Mouse (Mus musculus) thymus, adult 2 months (tissue): ENCODE measurements at regions not wholly inside any gene's neighbourhood (a gene's known extent, or its start where the extent isn't known, plus 50 kb on each side); places are given as distances from the start of the nearest gene placed in this dataset.

Experiments used
- DNase-seq: peaks from one replicate; pipeline ENCODE4 v3.0.0; 2021
- H3K27ac ChIP-seq: fragments of 200-500 bp; 2 replicates; pipeline ENCODE4 v1.5.1; 2012; ENCODE audit warnings: low read length, control low read depth; ENCODE audit not compliant: control insufficient read depth, insufficient read depth
- H3K27me3 ChIP-seq: fragments of 200-500 bp; 2 replicates; pipeline ENCODE4 v1.6.1; 2012; ENCODE audit warnings: mild to moderate bottlenecking, low read length, moderate library complexity, mixed read lengths; ENCODE audit not compliant: control insufficient read depth, insufficient read depth
- H3K36me3 ChIP-seq: fragments of 200-500 bp; 2 replicates; pipeline ENCODE4 v1.6.1; 2012; ENCODE audit warnings: mild to moderate bottlenecking, low read length, moderate library complexity; ENCODE audit not compliant: control insufficient read depth, insufficient read depth
- H3K4me1 ChIP-seq: fragments of 200-500 bp; replicated peaks from 2 replicates; pipeline ENCODE4 v1.6.1; 2012; ENCODE audit warnings: low read length; ENCODE audit not compliant: control insufficient read depth, insufficient read depth
- H3K4me3 ChIP-seq: fragments of 200-500 bp; 2 replicates; pipeline ENCODE4 v1.5.1; 2012; ENCODE audit warnings: mild to moderate bottlenecking, low read length, control low read depth, moderate library complexity; ENCODE audit not compliant: control insufficient read depth, insufficient read depth
- CTCF ChIP-seq: fragments of 200-500 bp; IDR thresholded peaks from 2 replicates; pipeline ENCODE4 v1.5.1; 2012; ENCODE audit warnings: mild to moderate bottlenecking, control low read depth, low read length, moderate library complexity, borderline replicate concordance; ENCODE audit not compliant: control insufficient read depth, poor library complexity, insufficient read depth; ENCODE audit errors: extremely low read depth
- POLR2A ChIP-seq: fragments of 200-500 bp; IDR thresholded peaks from 2 replicates; pipeline ENCODE4 v1.6.1; 2012; ENCODE audit warnings: mild to moderate bottlenecking, low read length, control low read depth, moderate library complexity; ENCODE audit not compliant: control insufficient read depth, poor library complexity, insufficient read depth; ENCODE audit errors: extremely low read depth
- WGBS: fragments of 180-500 bp; shearing (Covaris S2); methylation state at CpG from one replicate; pipeline ENCODE4 v1.1.7; 2018; 5-methylcytosine and 5-hydroxymethylcytosine counted together

GRCm38 (mm10) chr6:112167487-112167886 lies 106.1 kb upstream of the Lmcd1 start:
- no peak overlapping the region for H3K4me3 ChIP-seq
- no peaks in the 10 kb centered on the region for H3K27me3 ChIP-seq
- H3K27ac ChIP-seq, result no peak overlapping the region
- no peaks in the 10 kb centered on the region for H3K36me3 ChIP-seq
- TF ChIP-seq CTCF (no peak), POLR2A (no peak)
- 93% methylated on average over 3 of the region's 3 CpGs for WGBS
- no peak for DNase-seq
- H3K4me1 ChIP-seq, result no peaks in the 10 kb centered on the region

DNA sequence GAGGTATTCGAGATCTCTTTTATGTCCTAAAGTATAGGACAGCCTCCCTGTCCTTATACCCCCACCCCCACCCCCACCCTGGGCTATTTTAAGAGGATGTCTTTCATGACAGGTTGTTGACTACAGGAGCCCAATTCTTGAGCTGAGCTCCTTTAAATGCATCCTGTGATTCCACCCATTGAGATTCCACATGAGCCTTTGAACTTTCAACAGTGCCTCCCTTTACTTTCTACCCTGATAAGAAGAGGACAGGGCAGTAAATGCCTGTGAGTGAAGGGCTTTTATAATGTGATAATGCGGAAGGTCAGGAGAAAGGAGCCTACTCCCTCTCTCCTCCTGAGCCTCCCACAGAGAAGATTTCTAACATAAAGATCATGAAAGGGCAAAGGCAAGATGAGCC lies 97.2 kb upstream of the Lmcd1 start:
- TF ChIP-seq POLR2A, result no peak
- H3K27me3 ChIP-seq, result no peaks in the 10 kb centered on the region
- H3K4me3 ChIP-seq, result no peak overlapping the region
- no peak for DNase-seq
- no peaks in the 10 kb centered on the region for H3K4me1 ChIP-seq
- H3K36me3 ChIP-seq, result no peaks in the 10 kb centered on the region
- WGBS, result 63% methylated on average over 2 of the region's 2 CpGs
- H3K27ac ChIP-seq, result no peak overlapping the region

DNA sequence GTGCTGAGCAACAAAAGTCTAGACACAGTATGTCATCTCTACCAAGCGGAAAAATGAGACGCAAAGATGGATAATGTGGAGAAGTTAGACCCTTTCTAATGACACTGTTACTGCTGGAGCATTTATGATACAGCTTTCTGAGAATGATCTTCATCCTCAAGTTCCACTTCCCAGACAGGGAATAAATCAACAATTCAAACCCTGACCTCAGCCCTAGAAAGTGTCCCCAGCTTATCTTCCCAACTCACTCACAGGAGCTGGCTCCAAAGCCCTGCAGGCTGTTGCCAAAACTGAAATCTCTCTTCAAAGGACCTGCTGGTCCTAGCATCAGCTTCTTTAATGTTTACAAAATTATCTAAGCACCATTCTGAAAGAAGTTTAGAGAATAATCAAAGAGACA lies 85.9 kb upstream of the Lmcd1 start:
- Histone ChIP-seq H3K4me3 (no peak overlapping the region), H3K27me3 (no peaks in the 10 kb centered on the region), H3K36me3 (no peaks in the 10 kb centered on the region), H3K27ac (no peak overlapping the region), H3K4me1 (no peaks in the 10 kb centered on the region)
- no peak for DNase-seq
- TF ChIP-seq CTCF (no peak), POLR2A (no peak)
- WGBS, result 96% methylated on average over 2 of the region's 2 CpGs

- peak; percentile 43 for DNase-seq
- Histone ChIP-seq H3K27ac (no peak overlapping the region), H3K36me3 (no peaks in the 10 kb centered on the region), H3K4me3 (no peak overlapping the region), H3K27me3 (no peaks in the 10 kb centered on the region), H3K4me1 (no peaks in the 10 kb centered on the region)
- no peak for TF ChIP-seq CTCF
- TF ChIP-seq POLR2A, result no peak
- WGBS, result 50% methylated on average over 6 of the region's 6 CpGs
Observed at GRCm38 (mm10) chr6:112191032-112191431, 82.5 kb upstream of the Lmcd1 start.

DNA sequence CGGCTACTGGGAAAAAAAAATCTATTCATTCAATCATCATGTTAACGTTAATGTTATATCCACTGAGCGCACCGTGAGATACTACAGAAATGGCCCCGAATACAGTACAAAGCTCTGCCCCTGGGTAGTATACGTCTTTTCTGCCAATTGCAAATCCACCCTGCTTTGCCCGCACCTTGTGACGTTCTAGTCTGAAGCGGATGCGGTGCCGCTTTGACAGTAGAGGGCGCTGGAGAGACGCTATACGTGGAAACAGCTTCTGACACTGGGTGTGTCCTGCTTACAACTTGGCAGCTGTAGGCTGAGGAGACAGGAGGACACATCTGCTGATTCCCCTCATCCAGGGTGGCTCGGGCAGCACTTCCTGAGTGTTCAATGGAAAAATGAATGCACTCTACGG lies 76.1 kb upstream of the Lmcd1 start:
- no peaks in the 10 kb centered on the region for H3K4me1 ChIP-seq
- H3K27me3 ChIP-seq, result no peaks in the 10 kb centered on the region
- no peak overlapping the region for H3K4me3 ChIP-seq
- no peaks in the 10 kb centered on the region for H3K36me3 ChIP-seq
- peak; percentile 63; the same call in 1 of the 2 replicates for TF ChIP-seq CTCF
- no peak for TF ChIP-seq POLR2A
- 8% methylated on average over 16 of the region's 16 CpGs for WGBS
- DNase-seq, result peak; percentile 80
- H3K27ac ChIP-seq, result no peak overlapping the region

- Histone ChIP-seq H3K4me1 (no peaks in the 10 kb centered on the region), H3K27me3 (no peaks in the 10 kb centered on the region)
- 83% methylated on average over 4 of the region's 4 CpGs for WGBS
Observed at GRCm38 (mm10) chr6:112199241-112199640, 74.3 kb upstream of the Lmcd1 start.

DNA sequence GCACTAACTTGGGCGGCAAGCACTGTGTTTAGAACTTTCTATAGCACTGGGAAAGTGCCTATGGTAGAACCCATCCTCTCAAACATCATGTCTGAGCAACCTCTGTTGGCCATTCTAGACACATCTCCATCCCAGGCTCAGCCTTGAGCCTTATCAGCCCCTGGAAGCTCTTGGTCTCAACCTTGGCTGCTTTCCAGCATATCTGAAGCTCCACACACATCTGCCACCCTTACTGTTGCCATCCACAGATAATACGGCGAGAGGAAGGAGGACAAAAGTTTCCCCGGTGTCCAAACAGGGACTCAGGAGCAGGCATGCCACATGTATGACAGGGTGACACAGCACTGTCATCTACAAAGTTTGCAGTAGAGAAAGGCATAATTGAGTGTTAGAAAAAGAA lies 71.4 kb upstream of the Lmcd1 start:
- Histone ChIP-seq H3K4me1 (no peaks in the 10 kb centered on the region), H3K27ac (no peak overlapping the region), H3K36me3 (no peaks in the 10 kb centered on the region), H3K27me3 (no peaks in the 10 kb centered on the region), H3K4me3 (no peak overlapping the region)
- DNase-seq, result no peak
- WGBS, result 73% methylated on average over 4 of the region's 4 CpGs
- no peak for TF ChIP-seq POLR2A
- TF ChIP-seq CTCF, result no peak

More at GRCm38 (mm10) chr6:112199241-112199640, 74.3 kb upstream of the Lmcd1 start:
- H3K4me3 ChIP-seq, result no peak overlapping the region
- TF ChIP-seq CTCF (no peak), POLR2A (no peak)
- H3K36me3 ChIP-seq, result no peaks in the 10 kb centered on the region
- no peak overlapping the region for H3K27ac ChIP-seq
- no peak for DNase-seq
